Mouse (Mus musculus) heart, adult 2 months (tissue): Measurements from ENCODE around the gene Itm2c. TPM values are rescaled to one million over a fixed set of nuclear protein-coding genes. Genes with fewer than 3 reads are reported as not detected.

Experiments
- DNase-seq, 2 experiments: peaks; one replicate each; pipeline ENCODE4 v3.0.0; 2021
- H3K27ac ChIP-seq: fragments of 200-600 bp; 2 replicates; pipeline ENCODE4 v1.8.1; 2022
- H3K27me3 ChIP-seq: fragments of 200-500 bp; 2 replicates; pipeline ENCODE4 v1.6.1; 2012; ENCODE audit warnings: mild to moderate bottlenecking, low read length, inconsistent platforms, mixed read lengths; ENCODE audit not compliant: control insufficient read depth, insufficient read depth
- H3K36me3 ChIP-seq: fragments of 200-500 bp; 2 replicates; pipeline ENCODE4 v1.6.1; 2012; ENCODE audit warnings: low read length, inconsistent platforms; ENCODE audit not compliant: control insufficient read depth, insufficient read depth
- H3K4me1 ChIP-seq: fragments of 200-500 bp; 2 replicates; pipeline ENCODE4 v1.6.1; 2011; ENCODE audit warnings: low read length; ENCODE audit not compliant: control insufficient read depth, insufficient read depth
- H3K4me3 ChIP-seq: fragments of 200-600 bp; 2 replicates; pipeline ENCODE4 v1.8.1; 2022
- H3K79me2 ChIP-seq: fragments of 200-500 bp; replicated peaks from 2 replicates; pipeline ENCODE4 v1.6.1; 2012; ENCODE audit warnings: mild to moderate bottlenecking, inconsistent platforms, low read length, moderate library complexity, mixed read lengths; ENCODE audit not compliant: control insufficient read depth, insufficient read depth
- H3K9ac ChIP-seq: fragments of 200-500 bp; 2 replicates; pipeline ENCODE4 v1.6.1; 2012; ENCODE audit warnings: low read depth, mild to moderate bottlenecking, control low read depth, inconsistent platforms, low read length, mixed read lengths
- CTCF ChIP-seq: fragments of 200-600 bp; IDR thresholded peaks from 2 replicates; pipeline ENCODE4 v1.8.1; 2022; ENCODE audit warnings: antibody characterized with exemption, mild to moderate bottlenecking, moderate library complexity
- EP300 ChIP-seq: fragments of 200-500 bp; IDR thresholded peaks from 2 replicates; pipeline ENCODE4 v1.6.1; 2011; ENCODE audit warnings: low read depth, low read length, control low read depth; ENCODE audit not compliant: insufficient read depth
- POLR2A ChIP-seq: fragments of 200-500 bp; IDR thresholded peaks from 2 replicates; pipeline ENCODE4 v1.6.1; 2011; ENCODE audit warnings: mild to moderate bottlenecking, low read depth, low read length, control low read depth; ENCODE audit not compliant: insufficient read depth
- WGBS: fragments of 180-500 bp; shearing (Covaris S2); methylation state at CpG from one replicate; pipeline ENCODE4 v1.1.7; 2018; 5-methylcytosine and 5-hydroxymethylcytosine counted together
- intact Hi-C: fragments of 180-260 bp; cut with DNase I; formaldehyde crosslinking; loops from one replicate; pipeline ENCODE4 v1.15.1; 2025
- polyA plus RNA-seq: library from polyadenylated mRNA; depleted of rRNA; stranded (reverse); fragments of >200 nt; gene quantifications from 2 replicates; pipeline ENCODE4 v1.2.3, GENCODE M21; 2012
- total RNA-seq, 2 experiments: library from RNA; stranded (reverse); gene quantifications; 2 replicates each; pipeline ENCODE4 v1.2.3; 2021

Gene Itm2c
- total and polyA plus RNA-seq, 3 experiments = 60.3 to 101 (median 62.0) TPM

GRCm38 (mm10) chr1:85916830-85917450, 22.9 kb downstream of the Itm2c start:
- no peak overlapping the region for H3K4me3 ChIP-seq
- 80% methylated on average over 4 of the region's 4 CpGs for WGBS
- no peak overlapping the region for H3K9ac ChIP-seq
- no peaks in the 10 kb centered on the region for H3K4me1 ChIP-seq
- H3K36me3 ChIP-seq = no peaks in the 10 kb centered on the region
- no peaks in the 10 kb centered on the region for H3K27me3 ChIP-seq
- no peak for TF ChIP-seq POLR2A
- TF ChIP-seq CTCF = no peak
- no peak for TF ChIP-seq EP300
- H3K79me2 ChIP-seq = no peaks in the 10 kb centered on the region
- DNase-seq = no peak
- intact Hi-C loops = no loop called here
- no peak overlapping the region for H3K27ac ChIP-seq

- Histone ChIP-seq H3K4me1 (no peaks in the 10 kb centered on the region), H3K27me3 (no peaks in the 10 kb centered on the region), H3K4me3 (no peak overlapping the region), H3K79me2 (no peaks in the 10 kb centered on the region), H3K36me3 (no peaks in the 10 kb centered on the region), H3K27ac (no peak overlapping the region), H3K9ac (no peak overlapping the region)
- intact Hi-C loops = no loop called here
- DNase-seq = no peak
- TF ChIP-seq POLR2A = no peak
- TF ChIP-seq EP300 = no peak
- TF ChIP-seq CTCF = no peak
- WGBS = 65% methylated on average over 7 of the region's 7 CpGs
These were observed 25.5 kb downstream of the Itm2c start for GRCm38 (mm10) chr1:85919621-85920020.

- WGBS = 86% methylated on average over 7 of the region's 7 CpGs
- 0 out of 2 replicates have a peak, but pooled peaks cover 2% of the 10 kb centered on the region for H3K4me1 ChIP-seq
- H3K27me3 ChIP-seq = no peaks in the 10 kb centered on the region
- no peaks in the 10 kb centered on the region for H3K79me2 ChIP-seq
- intact Hi-C loops = no loop called here
- no peak overlapping the region for H3K27ac ChIP-seq
- TF ChIP-seq POLR2A = no peak
- no peak for TF ChIP-seq CTCF
- TF ChIP-seq EP300 = no peak
- no peaks in the 10 kb centered on the region for H3K36me3 ChIP-seq
- H3K4me3 ChIP-seq = no peak overlapping the region
- no peak overlapping the region for H3K9ac ChIP-seq
- no peak for DNase-seq
These were observed 27.6 kb downstream of the Itm2c start for GRCm38 (mm10) chr1:85921725-85922124.

GRCm38 (mm10) chr1:85922127-85922864, 28.2 kb downstream of the Itm2c start:
- Histone ChIP-seq H3K4me3 (no peak overlapping the region), H3K4me1 (0 out of 2 replicates have a peak, but pooled peaks cover 2% of the 10 kb centered on the region), H3K27ac (no peak overlapping the region), H3K9ac (no peak overlapping the region), H3K36me3 (no peaks in the 10 kb centered on the region), H3K79me2 (no peaks in the 10 kb centered on the region), H3K27me3 (no peaks in the 10 kb centered on the region)
- no peak for DNase-seq
- WGBS = 59% methylated on average over 7 of the region's 7 CpGs
- TF ChIP-seq EP300 (no peak), POLR2A (no peak), CTCF (no peak)
- intact Hi-C loops = no loop called here

GRCm38 (mm10) chr1:85922865-85923211, 28.8 kb downstream of the Itm2c start:
- Histone ChIP-seq H3K4me1 (peaks cover 3% of the 10 kb centered on the region; the same call in 1 of the 2 replicates), H3K27me3 (no peaks in the 10 kb centered on the region), H3K79me2 (no peaks in the 10 kb centered on the region), H3K9ac (no peak overlapping the region), H3K27ac (no peak overlapping the region), H3K4me3 (no peak overlapping the region), H3K36me3 (no peaks in the 10 kb centered on the region)
- TF ChIP-seq CTCF (no peak), EP300 (no peak), POLR2A (no peak)
- intact Hi-C loops = no loop called here
- WGBS = 86% methylated on average over 5 of the region's 5 CpGs
- no peak for DNase-seq

- Histone ChIP-seq H3K4me3 (no peak overlapping the region), H3K4me1 (peaks cover 5% of the 10 kb centered on the region; the same call in 1 of the 2 replicates), H3K9ac (no peak overlapping the region), H3K27ac (no peak overlapping the region), H3K79me2 (no peaks in the 10 kb centered on the region), H3K27me3 (no peaks in the 10 kb centered on the region), H3K36me3 (no peaks in the 10 kb centered on the region)
- DNase-seq = no peak
- intact Hi-C loops = no loop called here
- TF ChIP-seq POLR2A (no peak), CTCF (no peak)
- 89% methylated on average over 5 of the region's 5 CpGs for WGBS
These were observed 31.1 kb downstream of the Itm2c start for GRCm38 (mm10) chr1:85925183-85925582.
